Mouse (Mus musculus): ENCODE data around the gene Abat. TPM values are rescaled to one million over a fixed set of nuclear protein-coding genes. Genes with fewer than 3 reads are reported as not detected.
A peak's percentile ranks its signal among the peaks of the same experiment; 100 is the strongest.

Abat gene
- total RNA-seq, 2 experiments from 2014 or later, result 149 to 156 TPM

GRCm38 (mm10) chr16:8570901-8571615, 57.8 kb downstream of the Abat start:
- no peak for DNase-seq (ENCODE audit: low spot score in 2 of 2)

GRCm38 (mm10) chr16:8573041-8573440, 59.8 kb downstream of the Abat start:
- DNase-seq (ENCODE audit: low spot score in 2 of 2), result no peak

- DNase-seq (ENCODE audit: low spot score in 2 of 2), result no peak
Measured at GRCm38 (mm10) chr16:8573751-8574150, 60.5 kb downstream of the Abat start.

- DNase-seq (ENCODE audit: low spot score in 2 of 2), result no peak
Measured at GRCm38 (mm10) chr16:8574316-8574715, 61.1 kb downstream of the Abat start.

DNA sequence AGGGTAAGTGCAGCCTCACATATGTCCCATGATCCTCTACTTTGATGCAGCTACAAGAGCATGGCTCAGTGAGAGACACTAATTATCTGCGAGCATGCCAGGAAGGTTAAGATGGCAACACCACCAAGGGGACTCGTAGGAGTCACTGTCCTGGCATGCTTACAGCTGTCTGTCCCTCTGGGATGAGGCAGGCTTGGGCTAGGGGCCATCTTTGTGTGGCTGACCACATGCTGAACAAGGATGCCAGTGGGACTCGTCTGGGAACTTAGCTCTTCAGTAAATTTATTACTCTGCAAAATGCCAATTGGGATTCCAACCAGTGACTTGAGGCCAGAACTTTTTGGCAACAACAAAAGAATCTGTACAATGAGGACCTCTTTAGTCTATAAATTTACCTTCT, 62.9 kb downstream of the Abat start:
- DNase-seq (ENCODE audit: low spot score in 2 of 2), result no peak

DNA sequence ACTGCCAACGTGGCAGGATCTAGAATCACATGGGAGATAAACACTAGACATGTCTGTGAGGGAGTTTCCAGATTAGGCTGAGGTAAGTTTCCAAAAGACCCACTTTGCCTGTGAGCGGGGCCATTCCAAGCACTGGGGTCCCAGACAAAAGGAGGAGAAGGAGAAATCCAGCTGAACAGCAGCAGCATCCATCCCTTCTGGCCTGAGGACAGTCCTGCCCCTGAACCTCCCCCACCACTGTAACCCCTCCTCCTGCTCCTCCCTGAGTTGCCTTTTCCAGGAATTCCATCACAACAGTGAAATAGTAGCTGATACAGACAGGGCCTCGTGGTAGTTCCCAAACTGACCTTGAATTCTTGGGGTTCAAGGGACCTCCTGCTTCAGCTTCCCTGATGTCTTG, 63.7 kb downstream of the Abat start:
- DNase-seq (ENCODE audit: low spot score in 2 of 2), result no peak

- no peak for DNase-seq (ENCODE audit: low spot score in 2 of 2)
Measured at GRCm38 (mm10) chr16:8578326-8578725, 65.1 kb downstream of the Abat start.

GRCm38 (mm10) chr16:8579546-8579945, 66.3 kb downstream of the Abat start:
- no peak for DNase-seq (ENCODE audit: low spot score in 2 of 2)

DNA sequence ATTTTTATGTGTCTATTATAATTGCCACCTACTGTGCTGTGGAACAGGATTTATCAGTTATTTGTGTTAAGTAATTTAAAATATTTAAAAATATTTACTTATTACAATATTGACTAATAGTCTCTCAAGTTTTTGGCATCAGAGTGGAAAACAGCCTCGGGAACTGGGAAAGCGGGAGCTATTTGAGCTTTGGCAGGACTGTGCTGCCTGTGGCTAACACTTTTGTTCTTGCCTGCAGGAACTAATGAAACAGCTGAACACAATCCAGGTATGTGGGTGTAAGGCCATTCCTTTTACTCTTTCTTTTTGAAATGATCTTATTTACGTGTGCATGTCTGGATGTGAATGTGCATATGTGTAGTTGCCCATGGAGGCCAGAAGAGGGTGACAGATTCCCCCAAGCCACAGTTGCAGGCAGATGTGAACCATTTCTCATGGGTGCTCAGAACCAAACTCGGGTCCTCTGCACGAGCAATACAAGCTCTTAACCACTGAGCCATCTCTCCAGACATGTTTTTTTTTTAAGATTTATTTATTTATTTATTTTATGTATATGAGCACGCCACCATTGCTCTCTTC, 68.5 kb downstream of the Abat start:
- DNase-seq (ENCODE audit: low spot score in 2 of 2), result no peak

DNA sequence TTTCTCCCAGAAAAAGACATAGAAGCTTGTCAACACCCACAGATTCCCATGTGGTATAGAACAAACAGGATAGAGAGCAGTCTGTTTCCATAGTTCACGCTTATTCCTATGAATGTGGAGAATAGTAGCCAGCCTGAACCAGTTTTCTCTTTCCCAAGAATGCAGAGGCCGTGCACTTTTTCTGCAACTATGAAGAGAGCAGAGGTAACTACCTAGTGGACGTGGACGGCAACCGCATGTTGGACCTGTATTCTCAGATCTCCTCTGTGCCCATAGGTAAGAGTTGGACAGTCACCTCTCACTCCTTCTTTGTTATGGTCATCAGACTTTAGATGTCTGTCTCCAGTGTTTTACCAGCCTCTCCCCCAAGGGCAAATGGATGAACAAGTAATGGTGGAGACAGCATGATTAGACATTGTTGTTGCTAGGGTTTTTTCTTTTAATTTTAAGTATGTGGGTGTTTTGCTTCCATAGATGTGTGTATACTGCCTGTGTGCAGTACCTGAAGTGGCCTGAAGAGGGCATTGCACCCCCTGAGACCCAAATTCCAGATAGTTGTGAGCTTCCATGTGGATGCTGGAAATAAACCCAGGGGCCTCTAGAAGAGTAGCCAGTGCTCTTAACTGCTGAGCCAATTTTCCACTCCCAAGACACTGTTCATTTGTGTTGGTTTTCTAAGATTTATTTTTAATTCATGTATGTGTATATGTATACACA, 69.5 kb downstream of the Abat start:
- DNase-seq (ENCODE audit: low spot score in 2 of 2), result no peak

- no peak for DNase-seq (ENCODE audit: low spot score in 2 of 2)
Measured at GRCm38 (mm10) chr16:8584248-8584647, 71.0 kb downstream of the Abat start.

DNA sequence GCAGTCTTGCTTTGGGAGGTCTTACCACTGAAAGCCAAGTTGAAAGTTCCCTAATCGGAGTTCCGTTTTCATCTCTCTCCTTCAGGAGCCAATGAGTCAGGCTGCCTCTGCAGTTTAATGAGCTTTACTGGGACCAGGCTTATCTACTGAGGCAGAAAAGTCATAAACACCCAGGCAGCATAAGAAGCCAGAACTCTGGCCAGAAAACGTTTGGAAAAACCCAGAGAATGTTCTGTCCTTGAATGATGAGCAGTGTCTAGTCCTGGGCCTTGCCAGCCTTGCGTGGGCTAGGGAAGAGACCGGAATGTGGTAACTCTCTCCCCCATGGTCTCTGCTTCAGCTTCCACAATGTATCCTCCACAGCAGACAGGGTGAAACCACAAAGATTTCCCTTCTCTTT, 71.8 kb downstream of the Abat start:
- no peak for DNase-seq (ENCODE audit: low spot score in 2 of 2)

DNA sequence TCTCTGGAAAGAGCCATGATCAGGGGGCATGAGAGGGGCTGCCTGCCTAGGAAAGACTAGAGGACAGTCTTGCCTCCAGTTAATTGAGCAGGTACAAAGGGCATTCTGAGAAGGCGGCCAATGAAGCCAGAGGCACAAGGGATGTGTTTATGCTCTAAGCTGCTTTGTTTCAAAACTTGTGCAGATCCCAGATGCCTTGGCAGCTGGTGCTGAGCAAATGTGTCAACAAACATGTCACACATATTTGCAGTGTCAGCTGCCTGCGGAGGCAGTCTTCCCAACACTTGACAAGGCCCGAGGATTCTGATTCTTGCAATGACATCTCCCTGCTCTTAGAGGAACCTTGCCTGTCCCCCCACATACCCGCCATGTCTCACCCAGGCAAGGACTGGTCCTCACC, 82.2 kb downstream of the Abat start:
- peak; percentile 74 to 88 for DNase-seq (ENCODE audit: low spot score in 2 of 2)

DNA sequence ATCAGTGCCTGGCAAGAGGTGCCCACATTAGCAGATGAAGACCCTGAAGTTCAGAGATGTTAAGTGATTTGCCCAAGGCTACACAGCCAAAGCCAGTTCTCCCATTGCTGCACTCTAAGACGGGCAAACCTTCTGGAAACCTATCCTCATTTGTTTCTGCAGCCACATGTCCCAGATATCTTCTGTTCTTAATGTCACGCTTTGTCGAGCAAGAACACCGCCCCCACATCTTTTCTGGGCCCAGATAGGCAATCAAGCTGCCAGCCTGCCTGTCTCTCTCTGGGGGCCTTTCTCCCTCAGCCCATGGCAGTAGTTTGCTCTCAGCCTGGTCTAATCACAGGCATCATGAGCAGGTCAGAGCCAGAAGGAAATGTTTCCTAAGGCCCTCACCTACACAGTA, 83.1 kb downstream of the Abat start:
- peak in 1 of 2 experiments; percentile 29 for DNase-seq (ENCODE audit: low spot score in 2 of 2)

- DNase-seq (ENCODE audit: low spot score in 2 of 2), result no peak
Measured at GRCm38 (mm10) chr16:8597516-8597915, 84.3 kb downstream of the Abat start.

DNA sequence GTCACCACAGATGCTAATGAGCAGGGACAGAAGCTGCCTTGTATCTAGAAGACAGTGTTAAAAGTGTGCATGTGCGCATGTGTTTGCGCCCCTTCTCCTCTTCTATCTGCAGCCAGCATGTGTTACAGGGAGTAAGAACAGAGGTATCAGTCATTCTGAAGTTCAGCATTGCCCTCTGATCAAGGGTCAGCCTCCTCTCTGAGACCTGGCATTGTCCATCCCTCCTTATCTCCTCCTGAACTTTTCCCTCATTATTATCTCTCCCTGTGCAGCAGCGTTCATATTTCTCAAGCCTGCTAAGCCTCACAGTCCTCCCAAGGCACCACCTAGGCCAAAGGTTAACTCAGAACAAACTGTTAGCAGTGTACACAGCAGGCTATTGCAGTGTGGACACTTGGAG, 90.6 kb downstream of the Abat start:
- DNase-seq (ENCODE audit: low spot score in 2 of 2), result no peak

DNA sequence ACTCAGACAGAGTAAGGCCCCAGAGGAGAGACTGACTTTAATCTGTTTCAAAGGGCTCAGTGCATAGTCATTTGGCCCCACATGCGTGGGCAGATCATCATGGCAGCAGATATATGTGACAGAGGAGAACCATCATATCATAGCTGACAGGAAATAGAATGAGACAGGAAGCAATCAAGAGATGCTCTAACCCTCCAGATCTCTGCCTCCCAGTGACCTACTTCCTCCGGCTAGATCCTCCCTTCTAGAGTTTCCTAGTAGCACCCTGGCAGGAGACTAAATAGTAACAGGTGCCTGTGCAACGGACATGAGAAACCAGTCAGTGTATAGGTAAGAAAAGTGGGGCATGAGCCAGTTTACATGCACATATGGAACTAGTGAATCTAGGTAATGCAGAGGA, 97.2 kb downstream of the Abat start:
- DNase-seq (ENCODE audit: low spot score in 2 of 2), result no peak

- no peak for DNase-seq (ENCODE audit: low spot score in 2 of 2)
Measured at GRCm38 (mm10) chr16:8612214-8613005, 99.2 kb downstream of the Abat start.

DNA sequence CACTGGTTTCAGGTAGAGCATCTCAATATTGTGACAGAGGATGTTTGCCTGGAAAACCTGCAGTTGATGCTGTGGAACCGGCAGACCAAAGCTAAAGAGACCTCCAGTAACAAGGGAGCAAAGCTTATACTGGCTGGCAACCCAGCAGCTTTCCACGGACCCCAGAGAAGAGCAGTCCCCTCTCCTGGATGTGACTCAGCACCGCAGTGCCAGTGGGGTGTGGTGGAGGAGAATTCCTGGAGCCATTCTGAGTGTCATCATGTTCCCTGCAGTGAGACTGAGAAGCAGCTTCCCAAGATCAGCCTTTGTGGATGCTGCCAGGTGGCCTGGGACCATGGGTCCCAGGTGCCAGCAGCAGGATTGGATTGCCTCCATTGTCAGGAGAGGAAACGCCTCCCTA, 99.8 kb downstream of the Abat start:
- DNase-seq (ENCODE audit: low spot score in 2 of 2), result no peak

GRCm38 (mm10) chr16:8613447-8613846, 100.2 kb downstream of the Abat start:
- no peak for DNase-seq (ENCODE audit: low spot score in 2 of 2)

DNA sequence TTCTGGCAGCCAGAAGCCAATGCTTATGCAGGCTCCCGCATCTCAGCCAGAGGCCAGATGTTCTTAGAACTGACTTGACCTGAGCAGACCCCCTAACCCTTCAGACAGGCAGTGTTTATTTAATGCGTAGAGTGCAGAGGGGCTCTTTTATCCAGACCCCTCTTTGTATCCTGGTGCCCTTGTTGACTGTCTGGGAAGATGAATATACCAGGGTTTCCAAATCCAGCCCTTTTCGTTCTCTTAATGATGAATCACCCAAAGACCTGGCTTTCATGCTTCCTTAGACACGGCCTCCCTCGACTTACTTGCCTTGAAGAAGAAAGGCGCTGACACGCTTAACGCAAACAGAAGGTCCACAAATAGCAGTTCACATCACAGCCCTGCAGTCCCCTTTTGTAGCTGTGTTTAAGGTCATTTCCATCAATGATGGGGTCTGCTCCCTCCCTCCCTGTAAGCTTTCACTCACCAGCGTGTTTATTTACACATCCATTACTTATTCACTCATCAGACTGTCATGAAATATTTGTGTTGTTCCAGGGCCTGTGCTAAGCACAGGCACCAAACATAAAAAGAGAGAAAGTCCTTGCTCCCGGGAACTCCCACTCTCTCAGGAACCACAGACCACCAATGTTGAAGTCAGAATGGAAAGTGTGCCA, 106.6 kb downstream of the Abat start:
- no peak for DNase-seq (ENCODE audit: low spot score in 2 of 2)

Measured in layer of hippocampus, postnatal 14 days (tissue).